Mouse (Mus musculus) frontal cortex, adult 2 months (tissue): ENCODE results near the gene Kif1c. TPM values are rescaled to one million over a fixed set of nuclear protein-coding genes. Genes with fewer than 3 reads are reported as not detected.

Experiments
- DNase-seq, 2 experiments: peaks; one replicate each; pipeline ENCODE4 v3.0.0; 2022; ENCODE audit warnings: low spot score in 1 of 2; ENCODE audit errors: extremely low spot score in 1 of 2
- polyA plus RNA-seq: library from polyadenylated mRNA; depleted of rRNA; stranded (reverse); fragments of >200 nt; gene quantifications from 2 replicates; pipeline ENCODE4 v1.2.3, GENCODE M21; 2012

Gene Kif1c
- polyA plus RNA-seq, 1 experiment: 45.2 TPM

DNA sequence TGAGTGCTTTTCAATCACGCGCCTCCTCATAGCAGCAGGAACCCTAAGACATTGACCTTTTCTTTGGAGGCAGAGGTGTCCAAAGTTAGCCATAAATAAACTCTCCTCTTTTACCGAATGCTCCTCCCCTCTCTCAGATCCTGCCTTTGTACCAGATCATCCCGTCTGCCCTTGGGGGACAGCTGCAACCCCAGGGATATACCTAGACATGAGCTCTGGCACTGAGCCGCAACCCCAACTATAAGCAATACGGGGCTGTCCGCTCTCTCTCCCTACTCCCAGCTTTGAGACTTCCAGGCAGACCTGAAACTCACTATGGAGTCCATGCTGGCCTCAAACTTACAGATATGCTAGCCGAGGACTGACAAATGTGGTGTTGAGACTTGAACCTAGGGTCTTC is 33.7 kb upstream of the Kif1c start:
- DNase-seq: no peak

DNA sequence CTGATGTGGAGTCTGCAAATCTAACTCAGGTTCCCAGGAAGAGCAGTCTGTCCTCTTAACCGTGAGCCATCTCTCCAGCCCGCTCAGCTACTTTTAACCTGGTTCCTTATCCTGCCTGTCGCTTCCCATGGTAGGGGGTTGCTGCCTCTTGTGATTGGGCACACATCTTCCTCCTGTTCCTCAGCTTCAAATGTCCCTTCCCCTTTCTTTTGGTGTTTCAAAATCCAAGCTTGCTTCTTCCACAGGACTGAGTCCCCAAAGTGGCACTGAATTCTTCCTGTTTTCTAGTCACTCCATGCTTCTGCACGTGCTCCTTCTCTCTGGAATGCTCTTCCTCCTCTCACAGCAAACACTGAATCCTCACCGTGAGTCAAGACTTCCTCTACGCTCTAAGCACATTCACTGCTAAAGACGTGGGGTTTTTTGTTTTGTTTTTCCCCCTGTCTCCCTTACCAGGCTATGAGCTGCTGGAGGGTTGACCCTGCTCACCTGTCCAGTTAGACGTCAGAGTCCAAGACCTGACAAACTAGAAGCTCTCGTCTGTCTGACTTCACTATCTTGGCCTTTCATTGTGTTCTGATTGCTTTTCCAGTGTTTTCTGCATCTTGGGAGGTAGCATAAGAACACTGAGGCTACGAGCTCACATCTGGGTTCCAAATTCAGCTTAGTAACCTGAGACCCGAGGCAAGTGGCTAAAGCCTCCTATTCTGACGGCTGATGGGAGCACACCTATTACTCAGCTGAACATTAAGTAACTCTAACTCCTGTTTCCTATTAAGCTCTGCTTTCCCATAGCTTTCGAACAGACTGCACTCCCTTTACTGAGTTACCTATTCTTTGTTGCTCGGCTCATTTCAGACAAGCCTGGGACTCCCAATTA is 32.8 kb upstream of the Kif1c start:
- no peak for DNase-seq

DNA sequence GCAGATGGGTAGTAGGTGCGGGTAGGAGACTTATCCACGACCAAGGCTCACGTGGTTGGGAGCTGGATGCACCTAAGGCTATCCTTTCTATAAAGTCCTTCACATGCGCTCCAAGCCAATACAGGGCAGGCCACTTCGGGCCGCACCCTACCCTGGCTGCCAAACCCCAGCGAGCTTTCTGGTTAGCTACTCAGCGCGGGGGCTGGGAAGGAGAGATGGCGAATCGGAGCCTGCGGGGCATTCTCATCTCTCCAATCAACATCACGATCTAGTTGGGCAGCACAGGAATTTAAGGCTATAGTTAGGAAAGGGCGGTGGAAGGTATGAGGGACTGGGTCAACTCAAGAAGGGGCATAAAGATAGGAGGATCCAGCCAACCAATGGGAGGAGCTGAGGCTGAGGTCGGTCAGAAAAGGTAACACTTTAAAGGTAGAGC is 32.0 kb upstream of the Kif1c start:
- no peak for DNase-seq

DNA sequence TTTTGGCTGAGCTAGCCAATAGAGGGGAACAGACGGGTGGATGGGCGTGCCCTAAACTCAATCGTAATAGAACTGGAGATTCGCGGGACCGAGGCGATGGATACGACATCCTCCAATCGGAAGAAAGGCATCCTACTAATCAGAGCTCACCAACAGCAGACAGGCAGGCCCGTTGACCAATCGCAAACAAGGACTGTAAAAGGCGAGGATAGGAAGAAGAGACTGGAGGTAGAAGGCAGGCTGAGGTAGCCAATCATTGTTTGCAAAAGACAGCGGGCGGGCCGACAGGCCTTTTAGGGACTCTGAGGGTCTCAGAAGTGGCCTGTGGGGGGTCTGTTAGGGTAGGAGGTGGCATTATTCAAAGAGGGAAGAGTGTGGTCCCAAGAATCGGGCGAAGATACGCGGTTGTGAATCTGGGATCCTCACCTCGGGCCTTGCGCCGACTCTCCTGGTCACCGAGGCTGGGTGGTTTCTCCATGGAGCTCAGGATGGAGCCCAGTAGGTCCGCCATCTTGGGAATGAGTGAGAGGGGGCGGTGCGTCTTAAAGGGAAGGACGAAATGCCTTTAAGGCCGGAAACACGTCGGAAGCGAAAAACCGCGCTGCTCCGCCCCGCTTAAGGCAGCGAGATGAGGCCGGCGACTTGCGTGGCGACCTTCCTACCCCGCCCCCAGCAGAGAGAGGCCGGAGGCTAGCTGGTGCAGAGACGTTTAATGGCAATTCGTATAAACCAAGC is 31.4 kb upstream of the Kif1c start, which contains the start of gene Spag7:
TSS of gene Spag7 (minus strand) at position 646 of the 735 bp plus-strand sequence.
- DNase-seq: peak; percentile 99 to 100

DNA sequence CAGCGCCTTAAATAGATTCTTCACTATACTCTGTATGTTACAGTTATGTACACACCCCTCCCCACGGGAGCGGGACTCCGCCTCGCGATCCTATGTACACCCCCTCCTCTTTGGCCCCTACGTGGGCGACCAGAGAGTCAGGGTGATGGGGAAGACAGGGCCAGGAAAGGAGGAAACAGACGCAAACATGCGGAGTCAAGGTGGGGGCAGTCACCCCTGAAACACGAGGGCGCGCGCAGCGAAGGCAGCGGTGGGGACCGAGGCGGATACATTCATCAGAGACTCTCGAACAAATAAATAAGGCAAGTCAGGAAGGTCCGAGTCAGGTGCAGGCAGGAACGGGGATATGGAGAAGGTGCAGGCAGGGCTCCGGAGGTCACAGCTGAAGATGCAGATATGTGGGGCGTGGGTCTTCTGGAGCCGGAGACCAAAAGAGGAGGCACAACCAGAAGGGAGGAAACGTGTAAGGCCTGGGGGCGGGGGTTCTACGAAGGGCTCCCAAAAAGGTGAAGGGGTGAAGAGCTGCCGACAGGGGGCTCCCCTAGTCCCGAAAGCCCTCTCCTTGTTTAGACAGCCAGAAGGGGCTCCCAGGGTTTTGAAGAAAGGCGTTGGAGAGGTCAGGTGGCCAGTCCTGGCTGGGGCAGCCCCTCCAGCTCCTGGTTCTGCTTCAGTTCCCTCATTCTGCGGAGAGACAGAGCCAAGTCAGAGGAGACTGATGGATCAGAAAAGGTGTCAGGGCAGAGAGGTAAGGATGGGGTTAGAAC is 30.6 kb upstream of the Kif1c start:
- DNase-seq: peak in 1 of 2 experiments; percentile 70

DNA sequence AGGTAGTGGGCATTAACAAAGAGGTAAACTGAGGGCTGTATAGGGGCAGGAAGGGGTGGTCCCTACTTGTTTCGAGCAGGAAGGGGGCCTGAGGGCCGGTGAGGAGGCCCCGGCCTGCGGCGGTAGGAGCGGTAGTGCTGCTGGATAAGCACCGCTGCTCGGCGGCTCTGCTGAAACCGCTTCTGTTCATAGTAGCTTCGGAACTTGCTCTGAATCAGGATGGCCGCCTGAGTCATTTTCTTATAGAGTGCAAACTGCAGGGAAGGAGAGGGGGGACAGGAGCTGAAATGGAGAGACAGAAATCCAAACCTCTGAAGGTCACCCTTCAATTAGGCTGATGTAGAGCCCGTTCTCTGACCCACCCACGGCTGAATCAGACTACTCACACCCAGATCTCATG is 29.9 kb upstream of the Kif1c start:
- DNase-seq: no peak

DNA sequence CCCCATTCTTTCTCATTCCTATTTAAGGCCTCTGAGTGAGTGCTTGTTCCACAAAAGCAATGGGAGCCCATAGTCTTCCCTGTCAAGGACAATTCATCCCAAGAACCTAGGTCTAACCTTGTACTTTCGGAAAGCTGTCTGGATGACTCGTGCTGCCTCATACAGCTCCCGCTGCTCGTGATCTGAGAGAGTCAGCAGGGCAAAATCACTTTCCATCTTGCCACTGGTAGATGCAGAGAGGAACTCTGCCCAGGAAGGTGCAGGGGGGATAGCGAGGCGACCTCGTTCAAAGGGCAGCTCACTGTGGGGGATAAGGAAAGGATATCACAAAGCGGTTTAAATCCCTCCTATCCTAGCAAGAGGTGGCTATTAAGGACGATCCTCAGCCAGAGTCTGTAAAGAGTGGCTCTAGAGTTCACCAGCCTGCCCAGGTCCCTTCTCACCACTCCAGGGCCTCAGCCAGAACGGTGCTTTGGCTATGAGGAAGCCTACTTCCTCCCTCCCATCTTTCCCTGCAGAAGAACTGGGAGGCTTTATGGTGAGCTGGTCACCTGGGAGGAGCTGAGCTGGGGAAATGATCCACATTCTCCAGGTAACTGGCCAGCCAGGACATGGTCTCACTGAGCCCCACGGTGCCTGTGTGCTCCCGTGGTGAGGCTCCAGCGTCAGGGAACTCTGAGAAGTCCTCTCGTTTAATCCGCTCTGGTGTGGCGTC is 28.9 kb upstream of the Kif1c start:
- no peak for DNase-seq

DNA sequence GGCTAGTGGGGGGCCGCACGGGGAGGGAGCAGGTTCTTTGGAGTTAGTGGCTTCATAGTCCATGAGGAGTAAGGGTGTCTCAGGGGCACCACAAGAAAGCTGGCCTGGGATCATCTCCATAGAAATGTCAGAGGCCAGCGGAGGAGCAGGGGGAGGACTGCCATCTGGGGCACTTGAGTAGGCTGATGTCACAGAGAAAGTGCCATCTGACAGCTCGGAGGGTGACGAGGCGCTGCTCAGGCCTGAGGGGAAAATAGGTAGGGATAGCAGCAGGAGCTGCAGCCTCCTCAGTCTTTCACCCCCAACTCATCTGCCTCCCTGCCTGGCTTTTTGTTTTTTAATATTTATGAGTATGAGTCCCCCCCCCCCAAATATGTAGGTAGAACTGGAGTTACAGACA is 26.3 kb upstream of the Kif1c start:
- no peak for DNase-seq

DNA sequence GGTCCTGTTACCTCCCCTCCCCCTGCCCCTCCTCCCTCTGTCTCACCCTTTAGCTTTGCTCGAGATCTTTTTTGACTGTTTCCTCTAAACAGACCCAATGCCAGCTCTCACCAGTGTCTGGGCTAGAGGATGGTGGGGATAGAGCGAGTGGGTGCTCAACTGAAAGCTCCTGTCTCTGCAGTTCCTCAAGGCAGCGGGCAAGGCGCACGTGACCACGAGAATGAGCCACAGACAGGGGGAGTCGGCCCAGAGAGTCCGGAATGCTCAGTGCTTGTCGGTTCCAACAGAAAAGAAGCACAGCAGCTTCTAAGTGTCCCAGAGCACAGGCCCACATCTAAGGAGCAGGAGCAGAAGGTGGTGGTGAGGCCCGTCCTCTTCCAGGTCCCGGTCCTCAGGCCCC is 25.8 kb upstream of the Kif1c start:
- DNase-seq: no peak

DNA sequence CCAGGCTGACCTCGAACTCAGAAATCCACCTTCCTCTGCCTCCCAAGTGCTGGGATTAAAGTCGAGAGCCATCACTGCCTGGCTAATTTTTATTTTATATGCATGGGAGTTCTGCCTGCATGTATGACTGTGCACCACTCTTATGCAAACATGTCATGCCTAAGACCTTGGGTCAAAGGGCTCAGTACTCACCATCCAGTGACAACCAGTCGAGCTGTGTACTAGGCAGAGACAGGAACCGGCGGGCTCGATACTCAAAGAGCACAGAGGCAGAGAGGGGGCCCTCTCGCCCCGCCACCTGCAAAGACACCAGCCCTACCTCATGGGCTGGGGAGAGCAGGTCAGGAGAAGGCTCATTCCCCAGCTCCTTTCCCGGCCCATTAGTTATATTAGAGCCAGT is 22.3 kb upstream of the Kif1c start:
- no peak for DNase-seq

DNA sequence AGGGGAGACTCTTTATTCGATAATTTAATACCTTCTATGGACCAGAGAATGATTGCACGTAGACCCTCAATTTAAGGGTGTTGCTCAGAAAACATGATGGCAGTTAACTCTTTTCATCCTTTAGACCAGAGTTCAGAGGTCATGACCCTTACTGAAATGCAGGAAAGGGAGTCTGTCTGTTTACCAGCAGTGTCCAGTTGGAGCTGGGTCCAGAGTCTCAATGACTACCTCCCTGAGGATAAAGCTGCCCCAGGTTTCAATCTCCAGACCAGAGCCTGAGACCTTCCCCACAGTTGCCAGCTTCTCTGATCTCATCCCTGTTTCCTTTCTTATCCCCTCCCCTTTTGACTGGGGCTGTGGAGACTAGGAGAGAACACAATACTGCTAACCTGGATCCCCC is 21.8 kb upstream of the Kif1c start:
- no peak for DNase-seq

DNA sequence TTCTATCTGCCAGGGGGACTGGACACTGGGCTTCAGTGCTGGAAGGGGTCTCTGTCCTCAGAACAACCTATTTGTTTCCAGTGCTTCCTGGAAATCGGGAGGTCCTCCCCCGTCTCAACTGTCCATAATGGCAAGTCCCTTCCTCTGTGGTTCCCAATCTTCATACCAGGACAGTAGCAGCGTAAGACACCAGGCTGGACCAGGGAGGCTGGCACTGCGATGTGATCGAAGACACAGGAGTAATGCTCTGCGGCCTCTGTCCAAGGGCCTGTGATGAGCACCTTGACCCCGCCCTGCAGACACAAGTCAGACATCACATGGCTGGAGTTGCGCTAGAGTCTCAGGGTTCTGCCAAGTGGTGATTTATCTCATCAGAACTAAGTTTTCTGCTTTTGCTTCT is 21.0 kb upstream of the Kif1c start:
- DNase-seq: no peak

DNA sequence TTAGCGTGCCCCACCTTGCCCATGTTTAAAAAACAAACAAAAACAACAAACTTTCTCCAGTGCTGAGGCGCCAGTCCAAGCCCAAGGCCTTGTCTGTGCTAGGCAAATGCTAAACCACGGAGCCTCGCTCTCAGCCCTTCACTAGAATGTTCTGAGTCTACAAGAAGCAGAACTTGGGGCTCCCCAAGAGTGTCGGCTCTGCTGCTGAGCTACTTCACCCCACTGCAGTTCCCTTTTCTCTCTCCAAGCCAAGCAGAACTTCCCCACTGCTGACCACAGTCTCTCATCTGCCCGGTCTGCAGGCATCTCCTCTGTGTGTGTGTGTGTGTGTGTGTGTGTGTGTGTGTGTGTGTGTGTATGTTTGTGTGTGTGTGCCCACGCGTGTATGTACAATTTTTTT is 20.5 kb upstream of the Kif1c start:
- DNase-seq: no peak

DNA sequence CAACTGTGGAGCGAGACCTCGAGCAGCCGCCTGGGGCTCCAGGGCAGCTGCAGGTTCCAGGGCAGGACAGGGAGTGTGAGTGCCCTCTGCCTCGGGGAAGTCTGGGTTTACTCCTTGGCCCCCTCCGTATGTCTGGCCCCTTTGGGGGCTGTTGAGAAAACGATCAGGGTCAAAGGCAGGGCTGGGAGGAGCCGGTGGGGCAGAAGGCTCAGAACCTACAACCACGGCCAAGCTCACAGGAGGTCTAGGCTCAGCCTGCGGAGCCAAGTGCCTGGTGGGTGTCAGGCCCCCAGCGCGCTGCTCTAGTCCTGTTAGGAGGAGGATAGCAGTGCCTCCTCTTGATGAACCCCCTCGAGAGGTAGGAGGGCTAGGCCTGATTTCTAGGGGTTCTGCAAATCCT is 19.2 kb upstream of the Kif1c start:
- no peak for DNase-seq

DNA sequence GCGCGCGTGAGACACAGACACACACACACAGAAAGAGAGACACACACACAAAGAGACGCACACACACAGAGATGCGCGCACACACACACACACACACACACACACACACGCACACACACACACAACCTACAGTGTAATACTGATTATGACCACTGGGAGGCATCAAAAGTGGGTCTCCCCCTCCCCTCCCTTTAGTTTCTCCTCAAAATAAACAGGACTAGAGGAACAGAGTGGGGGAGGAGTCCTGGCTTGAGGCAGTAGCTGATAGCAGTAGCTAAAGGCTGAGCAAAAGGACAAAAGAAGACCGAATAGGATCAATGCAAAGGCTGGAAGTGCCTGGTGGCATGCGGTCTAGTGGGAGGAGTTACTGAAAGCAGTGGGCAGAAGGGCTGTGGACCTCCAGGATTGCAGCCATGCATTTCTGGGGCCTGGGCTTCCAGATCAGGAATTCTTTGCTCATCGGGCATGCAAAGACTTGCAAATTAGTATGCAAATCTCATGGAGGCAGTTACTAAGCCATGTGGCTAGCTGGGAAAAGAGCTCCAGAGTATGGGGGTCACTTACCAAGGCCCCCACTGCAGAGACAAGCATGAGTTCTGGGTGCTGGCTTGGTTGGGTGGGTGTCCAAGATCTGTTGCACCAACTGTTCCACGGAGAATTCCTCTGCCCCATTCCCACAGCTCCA is 18.3 kb upstream of the Kif1c start:
- DNase-seq: peak in 1 of 2 experiments; percentile 64

DNA sequence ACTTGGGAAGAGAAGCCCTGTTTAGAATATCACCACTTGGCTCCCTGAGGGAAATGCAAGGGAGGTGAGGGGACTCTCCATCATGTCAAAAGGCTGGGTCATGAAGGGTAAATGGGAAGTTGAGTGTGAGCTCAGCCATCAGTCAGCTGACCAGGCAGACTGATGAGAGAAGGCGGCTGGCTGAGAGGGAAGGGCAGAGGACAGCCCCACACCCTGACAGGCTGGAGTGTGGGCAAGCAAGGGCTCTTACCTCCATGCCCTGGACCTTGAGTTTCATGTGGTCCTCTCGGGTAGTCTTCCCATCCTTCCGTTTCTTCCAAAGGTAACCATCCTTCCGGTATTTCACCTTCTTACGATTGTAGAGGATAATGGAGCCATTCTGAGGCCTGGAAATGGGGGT is 16.7 kb upstream of the Kif1c start:
- no peak for DNase-seq

DNA sequence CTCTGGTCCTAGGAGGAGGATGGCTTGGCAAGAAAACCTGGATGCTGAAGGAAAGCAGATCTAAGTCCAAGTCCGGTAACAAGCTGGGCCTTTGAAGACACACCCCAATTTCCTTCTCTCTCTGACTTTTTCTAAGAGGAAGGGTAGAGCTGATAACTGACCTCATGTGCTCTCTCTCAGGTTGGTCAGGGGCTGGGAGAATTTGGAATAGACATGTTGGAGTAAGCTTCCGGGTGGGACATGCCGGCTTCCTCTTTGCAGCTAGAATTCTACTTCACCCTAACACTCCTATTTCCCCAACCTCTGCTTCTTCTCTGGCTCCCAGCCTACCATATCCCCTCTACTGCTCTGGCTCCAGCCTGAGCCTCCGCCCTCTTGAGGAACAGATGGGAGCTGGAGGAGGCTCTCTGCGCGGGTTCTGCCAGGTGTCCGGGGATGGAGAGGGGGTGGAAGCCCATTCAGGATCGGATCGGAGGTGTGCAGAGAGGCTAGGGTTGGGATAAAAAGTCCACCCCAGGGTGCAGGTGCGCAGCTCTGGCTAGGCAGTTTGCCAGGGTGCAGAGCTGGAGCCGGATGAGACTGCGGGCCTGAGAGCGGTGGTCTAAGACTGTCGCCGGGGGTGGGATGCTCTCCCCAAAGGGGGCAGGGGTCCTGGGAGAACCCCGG is 13.3 kb upstream of the Kif1c start:
- peak in 1 of 2 experiments; percentile 77 for DNase-seq

DNA sequence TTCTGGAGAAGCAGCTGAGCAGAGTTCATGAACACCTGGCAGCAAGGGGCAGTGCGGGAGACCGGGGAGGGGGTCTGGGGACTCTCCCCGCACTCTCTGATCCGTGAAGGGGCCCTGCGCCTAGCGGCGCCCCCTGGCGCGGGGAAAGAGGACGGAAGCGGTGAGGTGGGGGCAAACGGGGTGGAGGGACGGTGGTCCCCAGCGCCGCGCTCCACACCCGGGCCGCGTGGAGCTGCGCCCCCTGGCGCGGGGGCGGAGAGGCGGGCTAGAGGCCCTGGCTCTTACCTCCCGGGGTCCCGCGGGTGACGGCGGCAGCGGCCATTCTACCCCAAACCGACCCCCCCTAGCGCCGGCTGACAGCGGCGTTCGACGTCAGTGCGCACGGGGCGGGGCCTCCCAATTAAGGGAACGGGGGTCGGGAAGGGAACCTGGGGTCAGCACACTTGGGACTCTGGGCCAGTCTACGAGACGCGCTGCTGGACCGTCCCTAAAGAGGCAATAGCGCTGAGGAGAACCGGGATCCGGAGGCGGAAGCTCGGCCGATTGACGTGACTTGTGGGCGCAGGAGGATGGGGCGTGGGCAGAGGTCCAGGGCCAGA is 12.6 kb upstream of the Kif1c start, which contains the start of gene Camta2:
TSS of gene Camta2 (minus strand) at position 505 of the 599 bp plus-strand sequence.
- peak; percentile 68 to 85 for DNase-seq

DNA sequence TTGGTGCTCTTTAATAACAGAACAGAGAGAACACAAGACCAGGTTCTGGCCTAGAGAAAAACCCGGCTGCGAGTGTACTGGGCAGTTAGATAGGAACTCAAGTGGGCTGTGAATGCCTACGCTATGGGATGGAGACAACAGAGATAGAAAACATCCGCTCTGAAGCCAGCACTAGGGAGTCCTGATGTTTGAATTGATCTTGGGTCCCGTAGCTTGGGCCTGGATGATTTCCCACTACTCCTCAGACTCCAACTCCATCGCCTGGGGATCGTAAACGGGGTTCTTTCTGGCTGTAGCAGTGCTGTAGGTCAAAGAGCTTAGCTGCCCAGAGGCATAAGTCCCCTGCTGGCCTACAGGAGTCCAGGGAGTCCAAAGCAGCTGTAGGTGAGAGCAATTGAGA is 12.0 kb upstream of the Kif1c start:
- DNase-seq: no peak
